In the genomic region with DNA sequence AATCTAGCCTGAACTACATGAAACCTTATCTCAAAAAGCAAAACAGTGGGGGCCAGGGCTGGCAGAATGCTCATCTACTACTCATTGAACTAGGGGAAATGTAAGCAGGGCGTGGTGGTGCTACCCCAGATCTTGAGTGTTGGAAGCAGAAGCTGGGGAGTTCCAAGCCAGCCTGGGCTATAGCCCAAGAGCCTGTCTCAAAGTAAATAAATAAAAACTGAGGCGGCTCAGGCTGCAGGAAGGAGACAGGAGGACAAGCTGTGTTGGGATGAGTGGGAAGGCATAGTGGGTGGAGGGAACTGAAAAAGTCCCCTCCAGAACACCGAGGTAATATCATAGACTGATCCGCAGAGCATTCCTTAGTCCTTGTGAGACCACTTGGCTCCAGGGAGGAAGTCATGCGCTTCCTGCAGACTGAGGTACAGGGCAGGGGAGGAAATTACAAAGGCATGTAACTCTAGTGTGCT, we compare ENCODE assay signal across 10 mouse cellular contexts. TPM values are rescaled to one million over a fixed set of nuclear protein-coding genes. Genes with fewer than 3 reads are reported as not detected.
DNase-seq lines count a peak whose midpoint lies in the region; ATAC-seq lines count a peak whose summit lies in the region.
"Had no signal": no experiment of that assay in that cellular context is flagged by ENCODE, and none has a peak within 500 bp of the region (broad histone marks: within the 10 kb centered on the region; RNA-seq: fewer than 3 reads in every experiment).

No protein-coding gene starts in this region.

- no peaks in the 10 kb centered on the region for H3K9me3 ChIP-seq in kidney, embryonic 14.5 days (ENCODE audit: control insufficient read depth, low read length)
- no peaks in the 10 kb centered on the region for H3K9me3 ChIP-seq in lung, embryonic 15.5 days

- H3K4me3 ChIP-seq in kidney, embryonic 14.5 days (ENCODE audit: low read length) = no peak overlapping the region
- H3K4me3 ChIP-seq in lung, embryonic 15.5 days = no peak overlapping the region

- H3K4me2 ChIP-seq in kidney, embryonic 14.5 days (replicated peaks; ENCODE audit: low read depth, low read length) = no peak overlapping the region
- peak overlapping the region; percentile 1; the same call in 1 of the 2 replicates for H3K4me2 ChIP-seq in lung, embryonic 15.5 days

- whole genome bisulfite sequencing in kidney, embryonic 14.5 days = 53% methylated on average over 5 of the region's 5 CpGs
- 24% methylated on average over 5 of the region's 5 CpGs for WGBS in lung, embryonic 15.5 days

- ATAC-seq in kidney, embryonic 14.5 days (ENCODE audit: low FRiP score, low TSS enrichment) = no peak
- ATAC-seq in lung, embryonic 15.5 days (ENCODE audit: borderline replicate concordance, extremely low read depth, low FRiP score, low TSS enrichment) = peak; percentile 36; the same call in 1 of the 2 replicates

- peaks cover 14% of the 10 kb centered on the region; the same call in 1 of the 2 replicates for H3K4me1 ChIP-seq in kidney, embryonic 14.5 days (ENCODE audit: control insufficient read depth, insufficient read depth, low read length)
- H3K4me1 ChIP-seq in lung, embryonic 15.5 days = peaks cover 42% of the 10 kb centered on the region

- H3K36me3 ChIP-seq in kidney, embryonic 14.5 days (ENCODE audit: control insufficient read depth, insufficient read depth, low read length) = peaks cover 20% of the 10 kb centered on the region
- H3K36me3 ChIP-seq in lung, embryonic 15.5 days = peaks cover 23% of the 10 kb centered on the region

- peak; percentile 39 for DNase-seq in brain, adult 2 months (ENCODE audit: low read depth, low spot score)
- DNase-seq in heart, adult 8-10 months (ENCODE audit: low spot score) = peak; percentile 48
- no peak for DNase-seq in thymus, postnatal 0 days (ENCODE audit: low spot score)
- no peak for DNase-seq in neural tube, embryonic 10.5 days (ENCODE audit: extremely low spot score, low spot score)
- DNase-seq in embryo, embryonic 10 days (ENCODE audit: low spot score) = no peak
- no peak for DNase-seq in cerebellum, adult 18-20 months
- DNase-seq: cerebellum, postnatal 14 days; thymus, adult 18-20 months had no signal

- H3K27me3 ChIP-seq in kidney, embryonic 14.5 days (ENCODE audit: control insufficient read depth, insufficient read depth, low read length) = peaks cover 14% of the 10 kb centered on the region
- H3K27me3 ChIP-seq in lung, embryonic 15.5 days = peaks cover 13% of the 10 kb centered on the region

- H3K9ac ChIP-seq in kidney, embryonic 14.5 days (ENCODE audit: low read depth, low read length) = no peak overlapping the region
- H3K9ac ChIP-seq in lung, embryonic 15.5 days = no peak overlapping the region

- H3K27ac ChIP-seq in kidney, embryonic 14.5 days (ENCODE audit: low read depth, low read length) = peak overlapping the region; percentile 2; the same call in 1 of the 2 replicates
- peak overlapping the region; percentile 79 for H3K27ac ChIP-seq in lung, embryonic 15.5 days

RNA-seq across cellular contexts. Expression of a gene that starts 3.9 kb away (rescaled TPM):
- 10 to 100 TPM in 2 of 4 experiments, 1 to 10 TPM in 2; 7.5 to 11.3 (median 9.9) TPM for total RNA-seq in heart, adult 8-10 months (2022)
- polyA plus RNA-seq in kidney, embryonic 14.5 days (2014; fragmentation: Nextera tagmentation; extraction: Ambion mirVana) = 7.1 and 10.3 TPM in 2 replicates
- polyA plus RNA-seq in lung, embryonic 15.5 days (2015; fragmentation: Nextera tagmentation; extraction: Ambion mirVana) = 55.1 and 57.5 TPM in 2 replicates
- 64.8 and 64.9 TPM in 2 replicates for polyA plus RNA-seq in thymus, postnatal 0 days (2015; fragmentation: Nextera tagmentation; extraction: Ambion mirVana)

RNA-seq across cellular contexts. Expression of a gene that starts 9.3 kb away (rescaled TPM):
- total RNA-seq in heart, adult 8-10 months (2022) = 100 to 1,000 TPM; 135 to 142 (median 136) TPM
- polyA plus RNA-seq in kidney, embryonic 14.5 days (2014; fragmentation: Nextera tagmentation; extraction: Ambion mirVana) = 145 and 146 TPM in 2 replicates
- polyA plus RNA-seq in lung, embryonic 15.5 days (2015; fragmentation: Nextera tagmentation; extraction: Ambion mirVana) = 157 and 160 TPM in 2 replicates
- polyA plus RNA-seq in thymus, postnatal 0 days (2015; fragmentation: Nextera tagmentation; extraction: Ambion mirVana) = 116 and 130 TPM in 2 replicates

RNA-seq across cellular contexts. Expression of a gene that starts 17.3 kb away (rescaled TPM):
- total RNA-seq in heart, adult 8-10 months (2022) = 1 to 10 TPM in 1 of 4 experiments, under 1 TPM in 3; 0.27 to 1.9 (median 0.74) TPM
- 0.45 and 0.49 TPM in 2 replicates for polyA plus RNA-seq in kidney, embryonic 14.5 days (2014; fragmentation: Nextera tagmentation; extraction: Ambion mirVana)
- 2.4 and 2.9 TPM in 2 replicates for polyA plus RNA-seq in lung, embryonic 15.5 days (2015; fragmentation: Nextera tagmentation; extraction: Ambion mirVana)
- 0.31 and 0.48 TPM in 2 replicates for polyA plus RNA-seq in thymus, postnatal 0 days (2015; fragmentation: Nextera tagmentation; extraction: Ambion mirVana)

RNA-seq across cellular contexts. Expression of a gene that starts 20.0 kb away (rescaled TPM):
- total RNA-seq in heart, adult 8-10 months (2022) = under 1 TPM in 1 of 4 experiments, not detected in 3; 0.12 TPM
- 0.20 TPM in 1 of 2 replicates, not detected in the other for polyA plus RNA-seq in kidney, embryonic 14.5 days (2014; fragmentation: Nextera tagmentation; extraction: Ambion mirVana)
- 0.17 and 0.23 TPM in 2 replicates for polyA plus RNA-seq in lung, embryonic 15.5 days (2015; fragmentation: Nextera tagmentation; extraction: Ambion mirVana)
- polyA plus RNA-seq in thymus, postnatal 0 days (2015; fragmentation: Nextera tagmentation; extraction: Ambion mirVana) = 0.14 and 0.33 TPM in 2 replicates

RNA-seq across cellular contexts. Expression of a gene that starts 35.3 kb away (rescaled TPM):
- total RNA-seq in heart, adult 8-10 months (2022) = 1 to 10 TPM; 1.8 to 6.8 (median 4.6) TPM
- polyA plus RNA-seq in kidney, embryonic 14.5 days (2014; fragmentation: Nextera tagmentation; extraction: Ambion mirVana) = 26.7 and 36.1 TPM in 2 replicates
- polyA plus RNA-seq in lung, embryonic 15.5 days (2015; fragmentation: Nextera tagmentation; extraction: Ambion mirVana) = 63.4 and 65.2 TPM in 2 replicates
- polyA plus RNA-seq in thymus, postnatal 0 days (2015; fragmentation: Nextera tagmentation; extraction: Ambion mirVana) = 12.1 and 12.7 TPM in 2 replicates

Comparison
In these comparisons a context has a peak if more than half of its experiments do, and no peak if none do; other contexts are left out.
1. DNase-seq: peak in brain, adult 2 months (single experiment) and heart, adult 8-10 months (single experiment); none in thymus, postnatal 0 days (single experiment), neural tube, embryonic 10.5 days (single experiment), embryo, embryonic 10 days (single experiment) and cerebellum, adult 18-20 months (0 of 2).